Mouse (Mus musculus) midbrain, postnatal 0 days (tissue): Measurements from ENCODE around the gene Vps50. TPM values are rescaled to one million over a fixed set of nuclear protein-coding genes. Genes with fewer than 3 reads are reported as not detected.

Source experiments
- ATAC-seq: fragments of 200-750 bp; cut with Nextera tagmentation; 2 replicates; pipeline ENCODE4 v1.8.0; 2017; ENCODE audit warnings: moderate number of reproducible peaks, mild to moderate bottlenecking, moderate TSS enrichment, moderate library complexity; ENCODE audit not compliant: low FRiP score
- DNase-seq: peaks from one replicate; pipeline ENCODE4 v3.0.0-alpha.2; 2015; ENCODE audit warnings: low spot score
- H3K27ac ChIP-seq: fragments of 300-500 bp; sonication (generic); 2 replicates; pipeline ENCODE4 v1.5.1; 2014; ENCODE audit warnings: low read depth, mild to moderate bottlenecking, low read length, mixed read lengths
- H3K27me3 ChIP-seq: fragments of 300-500 bp; sonication (generic); 2 replicates; pipeline ENCODE4 v1.6.1; 2014; ENCODE audit warnings: low read length, control low read depth, mixed read lengths; ENCODE audit not compliant: insufficient read depth
- H3K36me3 ChIP-seq: fragments of 300-500 bp; sonication (generic); 2 replicates; pipeline ENCODE4 v1.6.1; 2014; ENCODE audit warnings: low read length, control low read depth, mixed read lengths; ENCODE audit not compliant: insufficient read depth
- H3K4me1 ChIP-seq: fragments of 300-500 bp; sonication (generic); 2 replicates; pipeline ENCODE4 v1.6.1; 2014; ENCODE audit warnings: mild to moderate bottlenecking, control low read depth, antibody characterized with exemption, low read length, mixed read lengths; ENCODE audit not compliant: insufficient read depth
- H3K4me2 ChIP-seq: fragments of 300-500 bp; sonication (generic); 2 replicates; pipeline ENCODE4 v1.6.1; 2014; ENCODE audit warnings: low read depth, mild to moderate bottlenecking, low read length, mixed read lengths; ENCODE audit not compliant: poor library complexity, severe bottlenecking
- H3K4me3 ChIP-seq: fragments of 300-500 bp; sonication (generic); 2 replicates; pipeline ENCODE4 v1.5.1; 2014; ENCODE audit warnings: low read depth, mild to moderate bottlenecking, low read length, moderate library complexity
- H3K9ac ChIP-seq: fragments of 300-500 bp; sonication (generic); replicated peaks from 2 replicates; pipeline ENCODE4 v1.6.1; 2014; ENCODE audit warnings: mild to moderate bottlenecking, low read length, moderate library complexity, mixed read lengths; ENCODE audit not compliant: poor library complexity, severe bottlenecking
- H3K9me3 ChIP-seq: fragments of 300-500 bp; sonication (generic); 2 replicates; pipeline ENCODE4 v1.6.1; 2016; ENCODE audit warnings: low read length, control low read depth
- CTCF ChIP-seq: IDR thresholded peaks from 2 replicates; pipeline ENCODE4 v1.5.1; 2016; ENCODE audit warnings: antibody characterized with exemption, mild to moderate bottlenecking
- whole genome bisulfite sequencing: fragments of 180-500 bp; shearing (Covaris S2); extraction: QIAGEN DNeasy Blood & Tissue Kit; methylation state at CpG from one replicate; pipeline ENCODE4 v1.1.7; 2014; 5-methylcytosine and 5-hydroxymethylcytosine counted together
- polyA plus RNA-seq: library from polyadenylated mRNA; unstranded; fragments of >200 nt; fragmentation: Nextera tagmentation; extraction: Ambion mirVana; gene quantifications from 2 replicates; pipeline ENCODE4 v1.2.1, GENCODE M21; 2015
- total RNA-seq: library from RNA; depleted of rRNA; stranded (reverse); fragments of >200 nt; gene quantifications from 2 replicates; pipeline ENCODE4 v1.2.3, GENCODE M21; 2014

The Vps50 gene
- total and polyA plus RNA-seq, 2 experiments from 2014 or later, result 36.5 to 51.8 TPM

- H3K9ac ChIP-seq, result no peak overlapping the region
- 94% methylated on average over 7 of the region's 7 CpGs for WGBS
- DNase-seq, result no peak
- no peak overlapping the region for H3K4me2 ChIP-seq
- H3K36me3 ChIP-seq, result peaks cover 6% of the 10 kb centered on the region; the same call in 1 of the 2 replicates
- H3K4me3 ChIP-seq, result no peak overlapping the region
- no peak for TF ChIP-seq CTCF
- H3K27ac ChIP-seq, result no peak overlapping the region
- no peak for ATAC-seq
- H3K27me3 ChIP-seq, result no peaks in the 10 kb centered on the region
- no peaks in the 10 kb centered on the region for H3K9me3 ChIP-seq
- H3K4me1 ChIP-seq, result no peaks in the 10 kb centered on the region
Observed at GRCm38 (mm10) chr6:3567071-3567610, 69.0 kb downstream of the Vps50 start.

DNA sequence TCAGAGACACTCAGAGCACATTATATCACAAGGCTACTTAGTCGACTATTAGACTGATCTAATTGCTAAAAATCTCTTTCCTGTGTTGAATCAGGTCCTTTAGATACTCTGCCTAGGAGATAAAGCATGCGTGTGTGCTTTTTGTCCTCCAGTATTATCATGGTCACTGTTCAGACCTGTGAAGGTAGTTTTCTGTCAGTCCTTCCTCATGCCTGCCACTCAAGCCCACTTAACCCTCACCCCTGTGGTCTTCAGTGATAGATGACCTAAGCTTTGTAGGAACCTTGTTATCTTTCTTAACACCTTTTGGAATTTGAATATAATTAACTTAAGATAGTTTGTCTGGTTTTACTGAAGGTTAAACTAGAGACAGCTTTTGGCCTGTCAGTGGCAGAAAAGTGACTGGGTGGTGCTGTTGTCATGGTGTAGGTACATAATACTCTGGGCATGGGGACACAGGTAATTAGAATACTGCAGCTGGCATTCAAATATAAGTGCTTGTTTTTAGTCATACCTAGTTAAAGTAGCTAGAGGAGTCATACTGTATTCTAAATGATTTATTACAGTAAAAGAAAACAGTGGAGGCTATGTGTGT is 74.1 kb downstream of the Vps50 start:
- DNase-seq (no peak), ATAC-seq (no peak)
- H3K27ac ChIP-seq, result no peak overlapping the region
- H3K4me2 ChIP-seq, result no peak overlapping the region
- H3K9ac ChIP-seq, result no peak overlapping the region
- no peaks in the 10 kb centered on the region for H3K9me3 ChIP-seq
- H3K4me1 ChIP-seq, result no peaks in the 10 kb centered on the region
- peaks cover 12% of the 10 kb centered on the region for H3K36me3 ChIP-seq
- no peak overlapping the region for H3K4me3 ChIP-seq
- H3K27me3 ChIP-seq, result no peaks in the 10 kb centered on the region
- WGBS, result 92% methylated on average over 2 of the region's 2 CpGs
- no peak for TF ChIP-seq CTCF

DNA sequence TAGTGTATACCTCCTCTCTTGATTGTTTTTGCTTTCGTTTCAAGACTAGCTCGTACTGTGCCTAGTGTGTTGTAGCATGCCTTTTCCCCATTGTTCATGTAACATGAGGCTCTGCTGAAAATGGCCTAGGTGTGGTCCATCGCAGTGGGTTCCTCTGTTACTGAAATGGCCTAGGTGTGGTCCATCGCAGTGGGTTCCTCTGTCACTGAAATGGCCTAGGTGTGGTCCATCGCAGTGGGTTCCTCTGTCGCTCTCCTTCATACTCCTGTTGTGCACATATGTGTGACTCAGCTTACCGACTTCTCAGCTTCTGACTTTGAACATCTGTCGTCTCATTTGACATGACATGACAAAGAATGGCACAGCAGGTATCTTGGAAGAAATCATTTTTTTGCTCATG is 75.6 kb downstream of the Vps50 start:
- Histone ChIP-seq H3K4me2 (no peak overlapping the region), H3K27ac (no peak overlapping the region), H3K36me3 (peaks cover 12% of the 10 kb centered on the region), H3K4me3 (no peak overlapping the region), H3K9me3 (no peaks in the 10 kb centered on the region), H3K9ac (no peak overlapping the region), H3K27me3 (no peaks in the 10 kb centered on the region), H3K4me1 (no peaks in the 10 kb centered on the region)
- 95% methylated on average over 8 of the region's 8 CpGs for WGBS
- TF ChIP-seq CTCF, result no peak
- ATAC-seq (no peak), DNase-seq (no peak)

DNA sequence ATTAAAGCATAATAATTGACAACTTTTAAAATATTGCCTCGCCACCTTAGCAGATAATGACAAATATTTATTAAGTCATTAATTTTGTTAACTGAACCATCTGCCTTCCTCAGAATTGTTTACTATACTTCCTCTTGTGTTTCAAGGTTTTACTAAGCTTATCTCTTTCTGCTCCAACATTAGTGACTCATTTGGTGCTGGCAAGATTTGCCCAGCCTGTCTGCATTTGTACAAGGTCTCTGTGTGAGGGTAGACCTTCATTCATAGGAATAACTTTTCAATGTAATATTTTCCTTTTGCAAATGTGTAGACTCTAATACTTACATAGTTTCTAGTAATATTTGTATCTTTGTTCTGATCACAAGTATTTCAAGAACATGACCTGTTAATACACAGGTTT is 87.2 kb downstream of the Vps50 start:
- TF ChIP-seq CTCF, result no peak
- Histone ChIP-seq H3K36me3 (peaks cover 6% of the 10 kb centered on the region; the same call in 1 of the 2 replicates), H3K27ac (no peak overlapping the region), H3K4me1 (no peaks in the 10 kb centered on the region), H3K4me2 (no peak overlapping the region), H3K4me3 (no peak overlapping the region), H3K9ac (no peak overlapping the region), H3K27me3 (no peaks in the 10 kb centered on the region), H3K9me3 (no peaks in the 10 kb centered on the region)
- ATAC-seq, result no peak
- DNase-seq, result no peak
- 95% methylated on average over 1 of the region's 1 CpGs for WGBS

GRCm38 (mm10) chr6:3590289-3590904 is 92.2 kb downstream of the Vps50 start:
- Histone ChIP-seq H3K9ac (no peak overlapping the region), H3K9me3 (no peaks in the 10 kb centered on the region), H3K4me1 (no peaks in the 10 kb centered on the region), H3K4me3 (no peak overlapping the region), H3K4me2 (no peak overlapping the region), H3K27ac (no peak overlapping the region), H3K36me3 (peaks cover 6% of the 10 kb centered on the region; the same call in 1 of the 2 replicates), H3K27me3 (no peaks in the 10 kb centered on the region)
- TF ChIP-seq CTCF, result no peak
- WGBS, result 84% methylated on average over 3 of the region's 3 CpGs
- ATAC-seq (no peak), DNase-seq (no peak)

DNA sequence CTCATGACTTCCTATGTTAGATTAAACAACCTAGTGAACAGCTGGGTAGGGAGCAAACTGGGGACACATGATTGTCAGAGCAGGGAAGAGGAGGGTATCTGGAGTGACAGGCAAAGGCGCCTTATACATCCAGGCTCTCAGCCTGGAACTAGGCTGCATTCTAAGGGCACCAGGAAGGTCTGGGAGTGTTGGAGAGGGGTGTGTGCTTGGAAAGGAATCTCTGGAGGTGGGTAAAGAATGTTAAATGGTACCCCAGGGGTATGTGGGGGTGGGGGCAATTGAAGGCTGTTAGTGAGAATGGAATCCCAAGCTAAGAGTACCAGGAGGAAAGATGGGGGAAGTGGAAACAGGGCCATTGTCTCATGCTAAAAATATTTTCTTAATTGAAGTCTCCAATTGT is 96.1 kb downstream of the Vps50 start:
- H3K9ac ChIP-seq, result no peak overlapping the region

More for the DNA sequence above, 96.1 kb downstream of the Vps50 start:
- no peaks in the 10 kb centered on the region for H3K9me3 ChIP-seq
- H3K4me2 ChIP-seq, result no peak overlapping the region
- ATAC-seq (no peak), DNase-seq (no peak)
- WGBS, result 93% methylated on average over 1 of the region's 1 CpGs
- no peak overlapping the region for H3K4me3 ChIP-seq
- no peaks in the 10 kb centered on the region for H3K27me3 ChIP-seq
- TF ChIP-seq CTCF, result no peak
- H3K27ac ChIP-seq, result no peak overlapping the region
- no peaks in the 10 kb centered on the region; the same call in 1 of the 2 replicates for H3K36me3 ChIP-seq
- H3K4me1 ChIP-seq, result no peaks in the 10 kb centered on the region
